Mouse (Mus musculus): Measurements from ENCODE around the gene Lama4.

The Lama4 gene

GRCm38 (mm10) chr10:39049581-39050294, 84.4 kb downstream of the Lama4 start:
- no peak for DNase-seq (ENCODE audit: low spot score)

DNA sequence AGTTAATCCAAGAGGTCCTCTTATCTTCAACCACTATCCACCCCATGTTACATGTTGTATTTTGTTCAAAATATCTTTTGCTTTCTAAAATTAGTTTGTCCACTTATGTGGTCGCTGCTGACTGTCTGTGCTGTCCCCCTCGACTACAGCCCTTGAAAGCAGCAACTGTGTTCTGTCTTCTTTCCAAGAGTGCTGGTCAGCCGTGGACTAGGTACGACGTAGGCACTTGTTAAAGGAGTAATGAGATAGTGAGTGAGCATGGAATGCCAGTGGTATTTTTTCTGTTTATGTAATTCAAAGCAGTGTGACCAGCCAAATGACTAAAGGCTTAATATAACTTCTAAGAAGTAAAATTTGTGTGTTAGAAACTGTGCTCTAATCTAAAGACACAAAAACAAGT, 90.7 kb downstream of the Lama4 start:
- DNase-seq (ENCODE audit: low spot score) = no peak

DNA sequence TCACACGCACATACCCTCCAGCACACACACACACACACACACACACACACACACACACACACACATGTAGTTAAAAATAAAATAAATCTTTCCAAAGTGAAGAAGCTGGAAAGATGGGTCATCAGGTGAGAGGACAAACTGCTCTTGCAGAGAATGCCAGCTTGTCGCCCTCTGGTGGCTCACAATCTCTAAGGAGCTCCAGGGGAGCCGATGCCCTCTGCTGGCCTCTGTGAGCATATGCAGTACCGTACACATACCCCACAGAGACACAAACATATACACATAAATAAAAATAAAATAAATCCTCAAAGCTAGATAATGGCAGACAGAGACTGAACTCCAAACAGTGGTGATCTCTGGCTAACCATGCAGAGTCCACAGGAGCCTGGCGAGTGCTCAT, 99.4 kb downstream of the Lama4 start:
- peak; percentile 14 for DNase-seq (ENCODE audit: low spot score)

DNA sequence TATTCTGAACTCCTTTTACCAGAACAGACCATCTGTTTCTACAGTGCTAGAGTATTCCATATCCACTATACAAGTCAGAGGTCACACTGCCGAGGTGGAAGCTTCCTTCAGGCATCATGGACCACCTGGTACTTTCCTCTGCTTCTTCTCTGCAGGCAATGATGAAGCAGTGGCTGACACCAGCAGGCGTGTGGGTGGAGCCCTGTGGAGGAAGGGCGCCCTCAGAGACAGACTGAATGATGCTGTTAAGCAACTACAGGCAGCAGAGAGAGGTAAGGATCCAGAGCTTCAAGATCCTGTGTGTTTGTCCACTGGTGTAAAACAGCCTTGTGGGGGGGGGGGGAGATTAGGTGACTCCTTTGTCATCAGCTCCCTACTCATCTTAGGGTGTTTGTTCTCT, 100.1 kb downstream of the Lama4 start:
- DNase-seq (ENCODE audit: low spot score) = no peak

GRCm38 (mm10) chr10:39066061-39066460, 100.7 kb downstream of the Lama4 start:
- DNase-seq (ENCODE audit: low spot score) = no peak

GRCm38 (mm10) chr10:39066962-39067361, 101.6 kb downstream of the Lama4 start:
- DNase-seq (ENCODE audit: low spot score) = peak; percentile 60

DNA sequence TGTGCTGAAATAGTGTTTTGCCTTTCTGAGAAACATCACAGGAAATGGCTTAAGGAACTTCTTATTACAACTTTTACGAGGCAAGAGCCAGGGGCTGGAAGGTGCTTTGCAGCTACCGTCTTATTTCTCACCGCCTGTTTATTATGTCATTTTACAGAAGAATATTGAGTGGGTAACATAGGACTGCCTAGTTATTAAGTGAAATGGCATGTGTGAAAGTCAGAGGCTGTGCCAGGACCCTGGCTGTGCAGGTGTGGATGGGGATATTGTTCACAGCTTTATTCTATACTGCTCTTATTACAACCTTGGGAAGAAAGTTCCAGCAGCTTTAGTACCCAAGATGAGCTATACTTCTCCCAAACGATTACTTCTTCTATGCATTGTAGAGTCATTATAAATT, 106.7 kb downstream of the Lama4 start:
- DNase-seq (ENCODE audit: low spot score) = no peak

- DNase-seq (ENCODE audit: low spot score) = no peak
Observed at GRCm38 (mm10) chr10:39096981-39097380, 131.7 kb downstream of the Lama4 start.

- no peak for DNase-seq (ENCODE audit: low spot score)
Observed at GRCm38 (mm10) chr10:39098746-39099145, 133.4 kb downstream of the Lama4 start.

- DNase-seq (ENCODE audit: low spot score) = no peak
Observed at GRCm38 (mm10) chr10:39104803-39105449, 139.6 kb downstream of the Lama4 start.

GRCm38 (mm10) chr10:39106413-39106812, 141.1 kb downstream of the Lama4 start:
- DNase-seq (ENCODE audit: low spot score) = no peak

GRCm38 (mm10) chr10:39106935-39107334, 141.6 kb downstream of the Lama4 start:
- no peak for DNase-seq (ENCODE audit: low spot score)

GRCm38 (mm10) chr10:39108837-39109488, 143.6 kb downstream of the Lama4 start:
- no peak for DNase-seq (ENCODE audit: low spot score)

- DNase-seq (ENCODE audit: low spot score) = no peak
Observed at GRCm38 (mm10) chr10:39109489-39109874, 144.2 kb downstream of the Lama4 start.

DNA sequence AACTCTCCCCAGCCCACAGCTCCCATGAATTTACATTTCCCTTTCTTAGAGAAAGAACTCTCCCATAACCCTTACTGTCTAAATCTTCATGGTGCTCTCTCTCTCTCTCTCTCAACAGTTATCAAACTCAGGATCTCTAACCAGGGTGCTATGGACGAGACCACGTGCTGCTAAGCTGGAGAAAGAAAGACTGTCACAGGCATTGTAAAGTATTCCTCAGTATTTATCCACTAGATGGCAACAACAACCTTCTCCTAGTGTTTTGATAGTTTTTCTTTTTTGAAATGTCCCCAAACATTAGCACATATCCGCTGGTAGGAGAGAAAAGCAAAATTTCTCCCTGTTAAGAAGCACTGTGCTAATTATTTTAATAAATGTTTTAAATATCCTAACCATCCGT, 156.1 kb downstream of the Lama4 start:
- DNase-seq (ENCODE audit: low spot score) = no peak

GRCm38 (mm10) chr10:39133462-39134310, 168.4 kb downstream of the Lama4 start, which contains the start of the genes Fam229b and Tube1:
Gene Fam229b, minus strand, starts transcription at chr10:39133914.
Gene Tube1, plus strand, starts transcription at chr10:39133976.
- peak; percentile 93 for DNase-seq (ENCODE audit: low spot score)

DNA sequence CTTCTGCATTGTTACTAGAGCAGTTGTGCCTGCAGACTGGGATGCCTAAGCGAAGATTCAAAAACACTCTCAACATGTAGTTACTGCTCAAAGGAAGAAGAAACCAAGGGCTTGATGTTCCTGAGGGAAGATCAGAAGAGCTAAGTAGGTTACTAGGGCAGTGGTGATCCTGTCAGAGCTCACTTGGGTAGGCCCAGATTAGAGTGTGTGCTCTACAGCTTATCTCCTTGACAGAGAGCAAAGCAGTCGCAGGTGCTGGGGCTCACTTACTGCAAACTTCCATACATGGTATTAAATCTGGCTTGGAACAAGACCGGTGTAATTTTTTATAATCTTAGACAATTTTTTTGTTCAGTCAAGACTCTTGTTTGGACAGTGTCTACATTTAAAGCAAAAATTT, 172.5 kb downstream of the Lama4 start:
- no peak for DNase-seq (ENCODE audit: low spot score)

- DNase-seq (ENCODE audit: low spot score) = no peak
Observed at GRCm38 (mm10) chr10:39138761-39139160, 173.4 kb downstream of the Lama4 start.

DNA sequence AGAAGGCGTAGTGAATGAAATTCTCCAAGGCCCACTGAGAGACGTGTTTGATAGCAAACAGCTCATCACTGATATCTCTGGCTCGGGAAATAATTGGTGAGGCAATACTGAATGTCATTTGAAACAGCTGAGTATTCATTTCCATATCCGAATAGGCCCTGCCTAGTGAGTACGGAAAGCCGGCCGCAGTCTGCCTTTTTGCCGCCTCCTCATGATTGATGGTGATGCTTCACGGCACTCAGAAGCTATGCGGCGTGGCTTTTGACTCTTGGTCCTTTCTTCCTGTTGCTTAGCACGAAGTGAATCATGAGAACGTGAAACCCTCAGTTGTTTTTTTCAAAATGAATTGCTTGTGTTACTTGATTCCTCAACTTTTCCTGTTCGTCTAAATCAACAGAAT, 175.5 kb downstream of the Lama4 start:
- no peak for DNase-seq (ENCODE audit: low spot score)

DNA sequence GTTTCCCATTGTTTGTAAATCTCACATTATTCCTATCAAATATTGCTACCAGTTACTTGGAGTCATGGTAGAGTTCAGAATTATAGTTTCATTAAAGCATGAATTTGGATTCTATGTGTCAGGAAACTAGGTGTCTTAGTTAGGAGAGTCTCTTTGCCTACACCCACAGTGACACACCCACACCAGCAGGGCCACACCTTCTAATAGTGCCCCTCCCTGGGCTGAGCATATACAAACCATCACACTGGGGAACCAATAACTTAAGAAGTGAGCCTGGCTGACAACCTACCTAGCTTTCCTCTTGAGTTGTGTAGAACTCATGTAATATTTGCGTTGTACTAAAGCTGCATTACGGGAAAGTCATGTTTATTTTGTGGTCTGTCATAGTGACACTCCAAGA, 176.1 kb downstream of the Lama4 start:
- no peak for DNase-seq (ENCODE audit: low spot score)

GRCm38 (mm10) chr10:39142216-39142615, 176.9 kb downstream of the Lama4 start:
- no peak for DNase-seq (ENCODE audit: low spot score)

- no peak for DNase-seq (ENCODE audit: low spot score)
Observed at GRCm38 (mm10) chr10:39156719-39157118, 191.4 kb downstream of the Lama4 start.
